Mouse (Mus musculus): ENCODE measurements around the gene Ppp4r4.

GRCm38 (mm10) chr12:103543351-103543750 is 11.3 kb downstream of the Ppp4r4 start:
- TF ChIP-seq EP300 (IDR thresholded peaks at IDR 0.05; ENCODE audit: low read depth in 1 of 2, low read length in 2 of 2) (no peak), POLR2A (IDR thresholded peaks at IDR 0.05; ENCODE audit: control insufficient read depth in 1 of 2, insufficient read depth in 1 of 2, low read depth in 1 of 2, low read length in 2 of 2, poor library complexity in 1 of 2) (no peak), CTCF (IDR thresholded peaks at IDR 0.05 in 2 of 3, conservative IDR thresholded peaks at IDR 0.05 in 1 of 3; ENCODE audit: control insufficient read depth in 1 of 3, insufficient read depth in 1 of 3, low read depth in 2 of 3, low read length in 3 of 3, poor library complexity in 1 of 3, severe bottlenecking in 1 of 3) (no peak), GATA1 (IDR thresholded peaks at IDR 0.05; ENCODE audit: low read depth, low read length) (no peak), MAFK (IDR thresholded peaks at IDR 0.05; ENCODE audit: borderline replicate concordance, low read depth, low read length) (no peak), USF1 (IDR thresholded peaks at IDR 0.05; ENCODE audit: low read depth, low read length) (no peak), TAL1 (IDR thresholded peaks at IDR 0.05; ENCODE audit: low read length) (no peak), MYC (IDR thresholded peaks at IDR 0.05; ENCODE audit: low read depth, low read length) (no peak), MXI1 (IDR thresholded peaks at IDR 0.05; ENCODE audit: low read depth, low read length) (no peak)

All from MEL (cell line).